Mouse (Mus musculus) liver, postnatal 0 days (tissue): ENCODE results near the gene Prkcb.

Experiments used
- CTCF ChIP-seq: sonication (generic); IDR thresholded peaks from 2 replicates; pipeline ENCODE4 v1.5.1; 2016; ENCODE audit warnings: antibody characterized with exemption, low read depth
- EP300 ChIP-seq: IDR thresholded peaks from 2 replicates; pipeline ENCODE4 v1.6.1; 2016; ENCODE audit warnings: antibody characterized with exemption, low read depth, mild to moderate bottlenecking

- TF ChIP-seq CTCF = 0 out of 2 replicates have a peak, but pooled peaks have one; percentile 16
- no peak for TF ChIP-seq EP300
Observed at GRCm38 (mm10) chr7:122381560-122381959, 93.0 kb downstream of the Prkcb start.
